Mouse (Mus musculus) bone marrow macrophage, adult 2 months (primary cell): Measurements from ENCODE around the gene Hrct1. TPM values are rescaled to one million over a fixed set of nuclear protein-coding genes. Genes with fewer than 3 reads are reported as not detected.

ENCODE experiments used
- H3K27ac ChIP-seq: 2 replicates; pipeline ENCODE4 v1.5.1; 2012; ENCODE audit warnings: low read depth, low read length; ENCODE audit not compliant: insufficient read depth
- H3K4me1 ChIP-seq: 2 replicates; pipeline ENCODE4 v1.6.1; 2012; ENCODE audit warnings: low read length; ENCODE audit not compliant: control insufficient read depth, insufficient read depth
- H3K4me3 ChIP-seq: 2 replicates; pipeline ENCODE4 v1.5.1; 2012; ENCODE audit warnings: mild to moderate bottlenecking, low read length, moderate library complexity; ENCODE audit not compliant: insufficient read depth
- CTCF ChIP-seq: IDR thresholded peaks from 2 replicates; pipeline ENCODE4 v1.5.1; 2012; ENCODE audit warnings: low read depth, mild to moderate bottlenecking, low read length, moderate library complexity
- POLR2A ChIP-seq: IDR thresholded peaks from 2 replicates; pipeline ENCODE4 v1.6.1; 2012; ENCODE audit warnings: mild to moderate bottlenecking, low read depth, low read length, borderline replicate concordance
- polyA plus RNA-seq: library from polyadenylated mRNA; stranded (reverse); fragments of >200 nt; gene quantifications from 2 replicates; pipeline ENCODE4 v1.2.4, GENCODE M21; 2012; ENCODE audit not compliant: missing spikeins, insufficient read depth, insufficient read length

Gene Hrct1
- polyA plus RNA-seq, 1 experiment = not detected

GRCm38 (mm10) chr4:43769374-43769773, 42.4 kb downstream of the Hrct1 start:
- H3K27ac ChIP-seq = no peak overlapping the region
- H3K4me1 ChIP-seq = no peaks in the 10 kb centered on the region
- no peak overlapping the region for H3K4me3 ChIP-seq
- TF ChIP-seq CTCF (no peak), POLR2A (no peak)

- Histone ChIP-seq H3K4me1 (no peaks in the 10 kb centered on the region), H3K27ac (no peak within 1 kb of the TSS), H3K4me3 (no peak within 1 kb of the TSS)
- TF ChIP-seq POLR2A (no peak), CTCF (no peak)
These were observed 43.9 kb downstream of the Hrct1 start, which contains the start of gene Olfr159 for GRCm38 (mm10) chr4:43770909-43771308. Gene Olfr159, minus strand, starts transcription at chr4:43771009.

GRCm38 (mm10) chr4:43771626-43772025, 44.6 kb downstream of the Hrct1 start:
- no peak overlapping the region for H3K4me3 ChIP-seq
- no peak for TF ChIP-seq POLR2A
- TF ChIP-seq CTCF = no peak
- H3K27ac ChIP-seq = no peak overlapping the region
- H3K4me1 ChIP-seq = no peaks in the 10 kb centered on the region

GRCm38 (mm10) chr4:43772304-43772703, 45.3 kb downstream of the Hrct1 start:
- Histone ChIP-seq H3K27ac (no peak overlapping the region), H3K4me1 (no peaks in the 10 kb centered on the region), H3K4me3 (no peak overlapping the region)
- TF ChIP-seq POLR2A = no peak

Other genes starting within 250 kb of the Hrct1 start
- gene Sit1, start 243.5 kb upstream of the Hrct1 start, polyA plus RNA-seq = not detected in 2 replicates
- 33.0 and 39.4 TPM in 2 replicates for gene Ccdc107, start 234.3 kb upstream of the Hrct1 start, polyA plus RNA-seq
- 32.5 and 39.2 TPM in 2 replicates for gene Arhgef39, start 227.5 kb upstream of the Hrct1 start, polyA plus RNA-seq
- 5.7 and 6.0 TPM in 2 replicates for gene Car9, start 220.2 kb upstream of the Hrct1 start, polyA plus RNA-seq
- 7.0 and 8.9 TPM in 2 replicates for gene Tpm2, start 203.4 kb upstream of the Hrct1 start, polyA plus RNA-seq
- gene Creb3, start 164.9 kb upstream of the Hrct1 start, polyA plus RNA-seq = 50.7 and 54.0 TPM in 2 replicates
- gene Tln1, start 164.5 kb upstream of the Hrct1 start, polyA plus RNA-seq = 168 and 219 TPM in 2 replicates
- gene Rgp1, start 148.5 kb upstream of the Hrct1 start, polyA plus RNA-seq = 15.8 and 17.3 TPM in 2 replicates
- 9.6 and 11.3 TPM in 2 replicates for gene Gba2, start 148.3 kb upstream of the Hrct1 start, polyA plus RNA-seq
- gene Msmp, start 142.7 kb upstream of the Hrct1 start, polyA plus RNA-seq = not detected in 2 replicates
- 0.44 TPM in 1 of 2 replicates, not detected in the other for gene Npr2, start 95.3 kb upstream of the Hrct1 start, polyA plus RNA-seq
- gene Spag8, start 73.6 kb upstream of the Hrct1 start, polyA plus RNA-seq = not detected in 2 replicates
- 32.7 and 33.1 TPM in 2 replicates for gene Hint2, start 70.7 kb upstream of the Hrct1 start, polyA plus RNA-seq
- 1.9 and 2.4 TPM in 2 replicates for gene Tmem8b, start 58.2 kb upstream of the Hrct1 start, polyA plus RNA-seq
- gene Fam221b, start 58.0 kb upstream of the Hrct1 start, polyA plus RNA-seq = 0.15 and 0.21 TPM in 2 replicates
- not detected in 2 replicates for gene Olfr70, start 26.4 kb upstream of the Hrct1 start, polyA plus RNA-seq
- gene Olfr71, start 16.9 kb upstream of the Hrct1 start, polyA plus RNA-seq = not detected in 2 replicates
- gene Spaar, start 2.8 kb downstream of the Hrct1 start, polyA plus RNA-seq = not detected in 2 replicates
- not detected in 2 replicates for gene Olfr159, start 43.8 kb downstream of the Hrct1 start, polyA plus RNA-seq
- not detected in 2 replicates for gene Olfr156, start 96.7 kb downstream of the Hrct1 start, polyA plus RNA-seq
- 0.33 TPM in 1 of 2 replicates, not detected in the other for gene Olfr157, start 113.0 kb downstream of the Hrct1 start, polyA plus RNA-seq
- not detected in 2 replicates for gene Olfr155, start 124.4 kb downstream of the Hrct1 start, polyA plus RNA-seq
- gene Reck, start 148.3 kb downstream of the Hrct1 start, polyA plus RNA-seq = 0.12 and 0.84 TPM in 2 replicates
- gene Glipr2, start 230.2 kb downstream of the Hrct1 start, polyA plus RNA-seq = 1.8 and 2.1 TPM in 2 replicates